Mouse (Mus musculus) lung, embryonic 15.5 days (tissue): ENCODE data around the gene Rnf208. TPM values are rescaled to one million over a fixed set of nuclear protein-coding genes. Genes with fewer than 3 reads are reported as not detected.
"Not testable (repeated sequence)": the region's sequence is repeated elsewhere in the genome, so short reads cannot be mapped to it uniquely, and the experiment has no call there.

Experiments used
- ATAC-seq: fragments of 200-750 bp; cut with Nextera tagmentation; 2 replicates; pipeline ENCODE4 v1.8.0; 2017; ENCODE audit warnings: moderate number of reproducible peaks, borderline replicate concordance; ENCODE audit not compliant: low FRiP score, low TSS enrichment; ENCODE audit errors: extremely low read depth
- H3K27ac ChIP-seq: fragments of 300-500 bp; sonication (generic); 2 replicates; pipeline ENCODE4 v1.5.1; 2015; ENCODE audit warnings: moderate library complexity, mild to moderate bottlenecking, inconsistent platforms
- H3K27me3 ChIP-seq: fragments of 300-500 bp; sonication (generic); 2 replicates; pipeline ENCODE4 v1.6.1; 2015; ENCODE audit warnings: inconsistent platforms
- H3K36me3 ChIP-seq: fragments of 300-500 bp; sonication (generic); 2 replicates; pipeline ENCODE4 v1.6.1; 2015; ENCODE audit warnings: inconsistent platforms
- H3K4me1 ChIP-seq: fragments of 300-500 bp; sonication (generic); 2 replicates; pipeline ENCODE4 v1.6.1; 2015; ENCODE audit warnings: inconsistent platforms
- H3K4me2 ChIP-seq: fragments of 300-500 bp; sonication (generic); 2 replicates; pipeline ENCODE4 v1.6.1; 2015; ENCODE audit warnings: inconsistent platforms, mild to moderate bottlenecking, moderate library complexity
- H3K4me3 ChIP-seq: fragments of 300-500 bp; sonication (generic); 2 replicates; pipeline ENCODE4 v1.5.1; 2015; ENCODE audit warnings: mild to moderate bottlenecking, inconsistent platforms
- H3K9ac ChIP-seq: fragments of 300-500 bp; sonication (generic); 2 replicates; pipeline ENCODE4 v1.6.1; 2015; ENCODE audit warnings: inconsistent platforms
- H3K9me3 ChIP-seq: fragments of 300-500 bp; sonication (generic); 2 replicates; pipeline ENCODE4 v1.6.1; 2016; ENCODE audit warnings: inconsistent platforms
- WGBS: fragments of 180-500 bp; shearing (Covaris S2); methylation state at CpG from one replicate; pipeline ENCODE4 v1.1.7; 2015; 5-methylcytosine and 5-hydroxymethylcytosine counted together
- polyA plus RNA-seq: library from polyadenylated mRNA; unstranded; fragments of >200 nt; fragmentation: Nextera tagmentation; extraction: Ambion mirVana; gene quantifications from 2 replicates; pipeline ENCODE4 v1.2.1, GENCODE M21; 2015

Rnf208 gene
- polyA plus RNA-seq, 1 experiment from 2014 or later = 9.9 TPM

DNA sequence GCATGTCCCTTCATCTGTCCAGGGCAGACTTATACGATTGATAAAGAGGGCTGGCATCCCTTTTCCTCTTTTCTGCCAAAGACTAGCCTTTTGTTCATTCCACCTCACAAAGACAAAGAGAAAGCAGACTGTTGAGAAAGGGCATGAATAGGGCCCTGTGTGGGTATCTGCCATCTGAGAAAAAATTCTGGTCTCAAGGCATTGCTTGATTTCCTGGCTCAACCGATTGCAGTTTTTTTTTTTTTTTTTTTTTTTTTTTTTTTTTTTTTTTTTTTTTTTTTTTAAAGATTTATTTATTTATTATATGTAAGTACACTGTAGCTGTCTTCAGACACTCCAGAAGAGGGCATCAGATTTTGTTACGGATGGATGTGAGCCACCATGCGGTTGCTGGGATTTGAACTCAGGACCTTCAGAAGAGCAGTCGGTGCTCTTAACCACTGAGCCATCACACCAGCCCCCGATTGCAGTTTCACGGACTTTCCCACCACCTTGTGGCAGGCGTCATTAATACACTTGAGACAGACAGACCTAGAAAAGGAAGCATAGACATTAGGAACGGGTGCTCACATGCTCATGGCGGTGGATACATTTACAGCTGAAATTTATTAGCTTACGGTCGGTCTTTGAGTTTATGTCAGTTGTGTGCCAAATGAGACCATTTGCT, 14.5 kb downstream of the Rnf208 start:
- WGBS = 53% methylated on average over 12 of the region's 12 CpGs
- H3K9ac ChIP-seq = peak overlapping the region; percentile 71; the same call in 1 of the 2 replicates
- not testable (repeated sequence) for H3K27ac ChIP-seq, H3K36me3 ChIP-seq, ATAC-seq, H3K9me3 ChIP-seq, H3K27me3 ChIP-seq
- peaks cover 21% of the 10 kb centered on the region for H3K4me1 ChIP-seq
- peak overlapping the region; percentile 93 for H3K4me2 ChIP-seq
- peak overlapping the region; percentile 71 for H3K4me3 ChIP-seq

DNA sequence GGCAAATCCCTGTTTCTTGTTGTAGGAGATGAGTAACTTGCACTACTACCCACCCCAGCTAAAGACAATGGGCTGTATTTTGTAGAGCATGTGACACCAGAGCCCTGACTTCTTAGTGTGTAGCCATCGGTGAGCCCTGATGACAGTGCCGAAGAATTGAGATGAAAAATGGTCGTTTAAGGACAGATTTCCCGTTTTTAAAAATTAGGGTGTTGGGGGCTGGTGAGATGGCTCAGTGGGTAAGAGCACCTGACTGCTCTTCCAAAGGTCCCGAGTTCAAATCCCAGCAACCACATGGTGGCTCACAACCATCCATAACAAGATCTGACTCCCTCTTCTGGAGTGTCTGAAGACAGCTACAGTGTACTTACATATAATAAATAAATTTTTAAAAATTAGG, 15.2 kb downstream of the Rnf208 start:
- WGBS = 84% methylated on average over 5 of the region's 5 CpGs
- H3K27me3 ChIP-seq, H3K27ac ChIP-seq, H3K4me2 ChIP-seq, H3K9ac ChIP-seq, H3K36me3 ChIP-seq, ATAC-seq, H3K4me3 ChIP-seq, H3K9me3 ChIP-seq: not testable (repeated sequence)
- peaks cover 24% of the 10 kb centered on the region for H3K4me1 ChIP-seq

DNA sequence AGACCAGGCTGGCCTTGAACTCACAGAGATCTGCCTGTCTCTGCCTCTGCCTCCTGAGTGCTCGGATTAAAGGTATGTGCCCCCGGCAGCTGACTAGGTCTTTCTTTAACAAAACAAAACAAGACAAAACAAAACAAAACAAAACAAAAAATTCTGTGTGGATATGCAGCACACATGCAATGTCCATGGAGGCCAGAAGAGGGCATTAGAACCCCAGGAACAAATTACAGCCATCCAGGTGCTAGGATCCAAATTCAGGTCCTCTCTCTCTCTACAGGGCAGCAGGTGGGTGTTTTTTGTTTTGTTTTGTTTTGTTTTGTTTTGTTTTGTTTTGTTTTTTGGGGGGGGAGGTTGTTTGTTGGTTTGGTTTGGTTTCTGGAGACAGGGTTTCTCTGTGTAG, 16.8 kb downstream of the Rnf208 start:
- WGBS = 61% methylated on average over 2 of the region's 2 CpGs
- ATAC-seq = no peak
- no peak overlapping the region for H3K27ac ChIP-seq

DNA sequence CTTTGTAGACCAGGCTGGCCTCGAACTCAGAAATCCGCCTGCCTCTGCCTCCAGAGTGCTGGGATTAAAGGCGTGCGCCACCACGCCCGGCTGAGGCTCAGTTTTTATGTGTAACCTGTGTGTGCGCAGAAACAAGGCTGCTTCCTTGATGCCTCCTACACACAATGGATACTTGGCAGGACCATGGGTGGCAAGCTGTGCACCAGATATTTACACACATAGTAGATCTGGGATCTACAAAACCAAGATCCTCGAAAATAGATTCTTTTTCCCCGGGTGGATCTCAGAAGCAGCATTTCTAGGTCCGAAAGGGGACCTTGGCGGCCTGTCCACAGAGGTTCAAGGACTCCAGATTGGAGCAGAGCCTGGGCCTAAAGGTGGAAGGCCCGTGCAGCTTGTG, 19.8 kb downstream of the Rnf208 start:
- ATAC-seq = no peak
- Histone ChIP-seq H3K9ac (peak overlapping the region; percentile 21; the same call in 1 of the 2 replicates), H3K27me3 (peaks cover 13% of the 10 kb centered on the region), H3K4me2 (peak overlapping the region; percentile 99), H3K4me1 (peaks cover 42% of the 10 kb centered on the region), H3K4me3 (peak overlapping the region; percentile 70), H3K9me3 (no peaks in the 10 kb centered on the region), H3K36me3 (no peaks in the 10 kb centered on the region), H3K27ac (no peak overlapping the region)
- WGBS = 43% methylated on average over 12 of the region's 12 CpGs

More for the DNA sequence above, 16.8 kb downstream of the Rnf208 start:
- Histone ChIP-seq H3K36me3 (no peaks in the 10 kb centered on the region), H3K9me3 (no peaks in the 10 kb centered on the region), H3K27me3 (peaks cover 8% of the 10 kb centered on the region), H3K4me3 (no peak overlapping the region), H3K9ac (no peak overlapping the region), H3K4me1 (peaks cover 35% of the 10 kb centered on the region), H3K4me2 (no peak overlapping the region)

DNA sequence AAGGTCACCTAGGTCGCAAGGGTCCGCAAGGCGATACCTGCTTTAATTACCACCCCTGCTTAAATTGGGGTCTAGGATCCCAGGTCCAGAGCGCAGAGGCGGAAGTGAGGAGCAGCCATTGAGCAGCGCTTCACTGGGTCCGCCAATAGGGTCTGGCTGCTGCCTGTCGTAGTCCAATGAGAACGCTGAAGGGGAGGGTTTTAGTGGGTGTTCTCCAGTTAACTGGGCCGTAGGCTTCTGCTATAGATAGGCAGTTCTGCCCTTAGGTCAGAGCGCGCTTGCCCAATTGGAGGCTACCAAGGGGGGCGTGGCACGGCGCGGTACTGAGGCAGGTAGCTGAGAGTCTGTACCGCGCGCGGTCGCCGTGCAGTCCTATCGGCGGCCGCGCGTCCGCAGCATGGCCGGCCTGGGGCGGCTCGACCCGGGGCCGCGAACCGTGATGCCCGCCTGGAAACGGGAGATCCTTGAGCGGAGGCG, 20.3 kb downstream of the Rnf208 start, which contains the start of gene Tprn:
Gene Tprn, plus strand, starts transcription at position 328 of the 477 bp plus-strand sequence.
- ATAC-seq = peak; percentile 98
- Histone ChIP-seq H3K27ac (0 out of 2 replicates have a peak within 1 kb of the TSS, but pooled peaks have one; percentile 34), H3K4me3 (peak within 1 kb of the TSS; percentile 70), H3K9ac (peak within 1 kb of the TSS; percentile 60), H3K4me1 (peaks cover 39% of the 10 kb centered on the region), H3K9me3 (no peaks in the 10 kb centered on the region), H3K4me2 (peak within 1 kb of the TSS; percentile 99), H3K36me3 (no peaks in the 10 kb centered on the region), H3K27me3 (peaks cover 13% of the 10 kb centered on the region)
- WGBS = under 1% methylated on average over 39 of the region's 39 CpGs

DNA sequence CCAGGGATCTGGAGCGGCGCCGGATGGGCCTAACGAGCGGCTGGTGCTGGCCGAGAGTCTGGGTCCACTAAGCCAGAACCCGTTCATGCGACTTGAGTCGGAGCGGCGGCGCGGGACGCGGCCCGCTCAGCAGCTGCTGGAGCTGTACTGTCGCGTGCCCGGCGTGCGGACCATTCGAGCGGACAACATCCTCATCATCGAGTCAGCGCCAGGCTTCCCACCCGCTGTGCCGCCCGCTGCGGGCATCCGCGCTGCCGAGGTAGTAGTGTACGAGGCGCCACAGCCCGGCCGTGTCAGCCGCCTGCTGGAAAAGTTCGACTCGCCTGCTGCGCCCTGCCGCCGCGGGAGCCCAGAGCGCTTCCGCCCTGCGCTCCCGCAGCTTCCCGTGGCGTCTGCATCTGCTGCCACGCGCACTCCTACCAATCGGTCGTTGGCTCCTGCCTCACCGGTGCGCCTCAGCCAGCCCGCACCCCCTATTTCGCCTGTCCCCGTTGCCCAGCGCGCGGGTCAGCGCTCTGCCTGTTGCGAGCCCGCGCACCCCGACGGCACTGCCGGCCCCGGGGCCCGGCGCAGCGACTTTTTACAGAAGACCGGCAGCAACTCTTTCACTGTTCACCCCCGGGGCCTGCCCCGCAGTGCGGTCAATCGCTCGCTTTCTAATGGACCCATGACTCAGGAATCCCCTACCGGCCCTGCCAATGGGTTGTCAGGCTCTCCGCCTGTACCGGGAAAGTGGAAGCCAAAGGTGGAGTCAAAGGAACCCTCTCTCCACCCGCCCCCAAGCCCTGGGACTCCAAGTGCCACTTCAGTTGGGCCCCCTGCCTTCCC, 21.0 kb downstream of the Rnf208 start:
- H3K36me3 ChIP-seq = no peaks in the 10 kb centered on the region
- H3K27me3 ChIP-seq = peaks cover 13% of the 10 kb centered on the region
- H3K4me2 ChIP-seq = peak overlapping the region; percentile 99
- peak overlapping the region; percentile 60 for H3K9ac ChIP-seq
- WGBS = under 1% methylated on average over 82 of the region's 82 CpGs
- no peaks in the 10 kb centered on the region for H3K9me3 ChIP-seq
- 0 out of 2 replicates have a peak overlapping the region, but pooled peaks have one; percentile 34 for H3K27ac ChIP-seq
- peak; percentile 39; the same call in 1 of the 2 replicates for ATAC-seq
- peak overlapping the region; percentile 70 for H3K4me3 ChIP-seq
- H3K4me1 ChIP-seq = peaks cover 39% of the 10 kb centered on the region

DNA sequence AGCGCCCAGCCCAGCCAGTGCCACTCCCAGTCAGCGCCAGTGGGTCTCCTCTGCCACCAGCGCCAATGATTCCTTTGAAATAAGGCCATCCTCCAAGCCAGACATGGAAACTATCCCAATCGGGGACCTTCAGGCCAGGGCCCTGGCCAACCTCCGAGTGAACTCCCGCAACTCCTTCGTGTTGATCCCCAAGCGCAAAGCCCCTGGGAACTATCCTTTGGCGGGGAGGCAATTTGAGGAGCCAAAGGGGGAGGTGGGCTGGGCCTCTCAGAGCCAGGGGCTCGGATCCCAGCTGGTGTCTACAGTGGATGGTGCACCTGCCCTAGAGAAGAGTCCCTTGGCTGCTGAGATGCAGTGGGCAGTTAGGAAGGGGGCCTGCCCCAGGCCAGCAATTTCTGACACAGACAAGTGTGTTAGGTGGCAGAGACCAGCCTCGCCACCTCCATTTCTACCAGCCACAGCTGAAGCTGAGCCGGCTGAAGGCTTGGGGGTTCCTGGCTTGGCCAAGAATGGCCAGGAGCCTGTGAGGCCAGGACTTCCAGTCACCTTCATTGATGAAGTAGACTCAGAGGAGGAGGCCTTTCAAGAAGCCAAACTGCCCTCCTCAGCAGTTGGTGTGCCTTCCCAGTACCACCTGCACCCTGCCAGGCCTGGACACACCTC, 21.7 kb downstream of the Rnf208 start:
- H3K4me3 ChIP-seq = peak overlapping the region; percentile 70
- peak overlapping the region; percentile 60 for H3K9ac ChIP-seq
- ATAC-seq = no peak
- peak overlapping the region; percentile 99 for H3K4me2 ChIP-seq
- 20% methylated on average over 12 of the region's 12 CpGs for WGBS
- H3K27ac ChIP-seq = no peak overlapping the region
- H3K36me3 ChIP-seq = no peaks in the 10 kb centered on the region
- H3K27me3 ChIP-seq = peaks cover 13% of the 10 kb centered on the region
- no peaks in the 10 kb centered on the region for H3K9me3 ChIP-seq
- peaks cover 39% of the 10 kb centered on the region for H3K4me1 ChIP-seq

DNA sequence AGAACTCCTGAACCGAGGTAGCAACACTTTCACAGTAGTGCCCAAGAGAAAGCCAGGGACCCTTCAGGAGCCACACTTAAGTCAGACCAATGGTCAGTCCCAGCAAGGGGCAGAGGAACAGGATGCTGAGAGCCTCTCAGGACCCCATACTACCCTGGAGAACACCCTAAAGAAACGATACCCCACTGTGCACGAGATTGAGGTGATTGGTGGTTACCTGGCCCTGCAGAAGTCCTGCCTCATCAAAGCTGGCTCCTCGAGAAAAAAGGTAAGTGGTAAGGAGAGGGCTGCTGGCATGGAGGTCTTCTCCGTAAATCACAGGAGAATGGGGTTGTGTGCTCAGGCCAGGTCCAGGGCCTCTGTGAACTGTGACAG, 22.2 kb downstream of the Rnf208 start:
- WGBS = 69% methylated on average over 5 of the region's 5 CpGs
- ATAC-seq = no peak
- Histone ChIP-seq H3K36me3 (peaks cover 2% of the 10 kb centered on the region; the same call in 1 of the 2 replicates), H3K4me1 (peaks cover 39% of the 10 kb centered on the region), H3K9me3 (no peaks in the 10 kb centered on the region), H3K4me3 (0 out of 2 replicates have a peak overlapping the region, but pooled peaks have one; percentile 70), H3K27ac (no peak overlapping the region), H3K4me2 (peak overlapping the region; percentile 99; the same call in 1 of the 2 replicates), H3K9ac (no peak overlapping the region), H3K27me3 (peaks cover 13% of the 10 kb centered on the region)

DNA sequence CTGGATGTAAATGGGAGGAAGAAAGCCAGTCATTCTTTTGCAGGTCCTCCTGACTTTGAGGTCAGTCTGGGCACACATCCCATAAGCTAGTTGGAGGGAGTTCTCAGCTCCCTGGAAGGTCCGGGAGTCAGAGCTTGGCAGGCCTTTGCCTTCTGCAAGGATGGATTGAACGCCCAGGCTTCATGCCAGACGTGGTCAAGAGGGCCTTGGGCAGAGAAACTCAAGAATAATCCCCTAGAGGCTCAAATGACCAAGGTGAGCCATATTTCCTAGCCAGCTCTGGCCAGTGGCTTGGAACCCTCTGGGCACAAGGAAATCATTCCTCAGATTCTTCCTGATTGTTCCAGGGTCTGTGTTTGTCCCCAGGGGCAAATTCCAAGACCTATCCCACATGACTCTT, 22.8 kb downstream of the Rnf208 start:
- H3K9ac ChIP-seq = no peak overlapping the region
- no peak overlapping the region for H3K4me3 ChIP-seq
- H3K9me3 ChIP-seq = no peaks in the 10 kb centered on the region
- peaks cover 39% of the 10 kb centered on the region for H3K4me1 ChIP-seq
- H3K36me3 ChIP-seq = peaks cover 6% of the 10 kb centered on the region
- peak overlapping the region; percentile 9; the same call in 1 of the 2 replicates for H3K4me2 ChIP-seq
- no peak for ATAC-seq
- H3K27ac ChIP-seq = no peak overlapping the region
- H3K27me3 ChIP-seq = peaks cover 13% of the 10 kb centered on the region
- 65% methylated on average over 3 of the region's 3 CpGs for WGBS

DNA sequence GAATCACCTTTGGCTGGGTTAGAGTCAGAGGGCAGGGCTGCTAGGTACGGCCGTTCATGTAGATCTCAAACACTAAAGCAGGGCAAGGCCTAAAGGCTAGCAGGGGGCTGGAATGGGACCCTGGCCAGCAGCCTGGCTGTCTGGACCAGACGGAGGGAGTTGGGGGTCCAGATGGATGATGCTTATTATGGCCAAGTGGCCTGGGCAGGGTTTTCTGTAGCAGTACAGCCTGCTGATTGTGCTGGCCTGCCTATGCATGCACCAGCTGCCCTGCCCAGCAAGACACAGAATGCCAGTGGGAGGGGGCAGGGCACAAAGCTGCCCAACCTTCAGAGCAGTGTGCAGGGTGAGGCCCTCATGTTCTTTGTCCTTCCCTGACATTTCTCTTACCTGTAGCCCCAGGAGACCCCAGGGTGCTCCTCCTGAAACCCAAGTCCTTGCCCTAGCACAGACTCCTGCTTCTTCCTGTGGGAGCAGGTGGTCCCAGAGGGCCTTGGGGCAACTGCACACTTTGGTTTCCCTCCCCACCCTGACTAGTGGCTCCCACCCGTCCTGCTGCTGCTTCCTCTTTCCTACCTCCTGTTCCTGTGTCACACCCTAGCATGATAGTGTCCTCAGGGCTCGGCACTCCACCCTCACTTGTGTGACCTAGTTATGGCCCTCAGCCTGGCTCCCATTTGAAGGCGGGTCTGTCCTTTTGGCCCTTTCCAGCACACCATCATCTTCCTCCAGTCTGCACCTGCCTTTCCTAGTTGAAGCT, 24.0 kb downstream of the Rnf208 start:
- peaks cover 16% of the 10 kb centered on the region for H3K36me3 ChIP-seq
- no peak for ATAC-seq
- peaks cover 44% of the 10 kb centered on the region for H3K4me1 ChIP-seq
- H3K9ac ChIP-seq = no peak overlapping the region
- peaks cover 13% of the 10 kb centered on the region for H3K27me3 ChIP-seq
- no peak overlapping the region for H3K4me3 ChIP-seq
- H3K4me2 ChIP-seq = peak overlapping the region; percentile 12; the same call in 1 of the 2 replicates
- WGBS = 60% methylated on average over 6 of the region's 6 CpGs
- no peak overlapping the region for H3K27ac ChIP-seq
- no peaks in the 10 kb centered on the region for H3K9me3 ChIP-seq

DNA sequence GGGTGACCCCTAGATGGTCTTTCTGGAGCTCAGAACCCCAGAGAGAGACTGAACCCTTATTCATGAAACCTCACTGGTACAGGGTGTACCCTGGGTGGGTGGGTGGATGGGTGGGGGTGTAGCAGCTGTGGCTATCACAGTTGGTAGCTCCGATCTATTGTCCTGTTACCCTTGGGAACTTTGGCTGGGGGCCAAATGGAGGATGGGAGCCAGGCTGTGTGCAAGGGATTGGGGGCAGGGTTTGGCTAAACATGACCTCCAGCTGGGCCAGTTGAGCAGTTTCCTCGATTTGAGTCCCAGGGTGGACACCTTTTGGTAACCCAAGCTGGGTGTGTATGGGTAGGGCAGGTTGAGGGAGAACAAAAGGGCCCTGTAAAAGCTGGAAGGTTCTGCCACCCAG, 24.7 kb downstream of the Rnf208 start:
- no peak overlapping the region for H3K27ac ChIP-seq
- 0 out of 2 replicates have a peak overlapping the region, but pooled peaks have one; percentile 12 for H3K4me2 ChIP-seq
- no peaks in the 10 kb centered on the region for H3K9me3 ChIP-seq
- 25% methylated on average over 2 of the region's 2 CpGs for WGBS
- H3K4me1 ChIP-seq = peaks cover 50% of the 10 kb centered on the region
- H3K27me3 ChIP-seq = peaks cover 13% of the 10 kb centered on the region
- no peak for ATAC-seq
- H3K4me3 ChIP-seq = no peak overlapping the region
- peaks cover 16% of the 10 kb centered on the region for H3K36me3 ChIP-seq
- no peak overlapping the region for H3K9ac ChIP-seq
